Comparison of ENCODE assay signal across 16 mouse cellular contexts in genomic region chr14:23253154-23253553, GRCm38 (mm10).
"Had no signal": no experiment of that assay in that cellular context is flagged by ENCODE, and none has a peak within 500 bp of the region (broad histone marks: within the 10 kb centered on the region; RNA-seq: fewer than 3 reads in every experiment).

No protein-coding gene starts in this region.

- H3K27ac ChIP-seq: neural tube, embryonic 13.5 days; neural tube, embryonic 15.5 days; stomach, embryonic 15.5 days; stomach, postnatal 0 days had no signal

- H3K9me3 ChIP-seq: neural tube, embryonic 13.5 days; neural tube, embryonic 15.5 days; stomach, embryonic 15.5 days had no signal

- H3K36me3 ChIP-seq: neural tube, embryonic 13.5 days; neural tube, embryonic 15.5 days; stomach, embryonic 15.5 days had no signal

- H3K4me3 ChIP-seq: neural tube, embryonic 13.5 days; neural tube, embryonic 15.5 days; stomach, embryonic 15.5 days had no signal

- H3K4me1 ChIP-seq: neural tube, embryonic 15.5 days; stomach, embryonic 15.5 days had no signal

- H3K27me3 ChIP-seq: neural tube, embryonic 13.5 days; neural tube, embryonic 15.5 days; stomach, embryonic 15.5 days had no signal

- H3K4me2 ChIP-seq: neural tube, embryonic 13.5 days; neural tube, embryonic 15.5 days; stomach, embryonic 15.5 days had no signal

- H3K9ac ChIP-seq: neural tube, embryonic 13.5 days; neural tube, embryonic 15.5 days; stomach, embryonic 15.5 days had no signal

- DNase-seq: retina, postnatal 1 day; right cerebral cortex, adult 18-20 months; right cerebral cortex, postnatal 14 days; right cerebral cortex, postnatal 25 days; right cerebral cortex, postnatal 4 days; spleen, adult 18-20 months; thymus, adult 18-20 months; thymus, adult 2 months; thymus, postnatal 14 days; thymus, postnatal 25 days; thymus, postnatal 36 days; thymus, postnatal 4 days had no signal
